Mouse (Mus musculus) midbrain, postnatal 0 days (tissue): ENCODE data around the gene B3glct. TPM values are rescaled to one million over a fixed set of nuclear protein-coding genes. Genes with fewer than 3 reads are reported as not detected.

Experiments
- ATAC-seq: fragments of 200-750 bp; cut with Nextera tagmentation; 2 replicates; pipeline ENCODE4 v1.8.0; 2017; ENCODE audit warnings: moderate number of reproducible peaks, mild to moderate bottlenecking, moderate TSS enrichment, moderate library complexity; ENCODE audit not compliant: low FRiP score
- DNase-seq: peaks from one replicate; pipeline ENCODE4 v3.0.0-alpha.2; 2015; ENCODE audit warnings: low spot score
- H3K27ac ChIP-seq: fragments of 300-500 bp; sonication (generic); 2 replicates; pipeline ENCODE4 v1.5.1; 2014; ENCODE audit warnings: low read depth, mild to moderate bottlenecking, low read length, mixed read lengths
- H3K27me3 ChIP-seq: fragments of 300-500 bp; sonication (generic); 2 replicates; pipeline ENCODE4 v1.6.1; 2014; ENCODE audit warnings: low read length, control low read depth, mixed read lengths; ENCODE audit not compliant: insufficient read depth
- H3K36me3 ChIP-seq: fragments of 300-500 bp; sonication (generic); 2 replicates; pipeline ENCODE4 v1.6.1; 2014; ENCODE audit warnings: low read length, control low read depth, mixed read lengths; ENCODE audit not compliant: insufficient read depth
- H3K4me1 ChIP-seq: fragments of 300-500 bp; sonication (generic); 2 replicates; pipeline ENCODE4 v1.6.1; 2014; ENCODE audit warnings: mild to moderate bottlenecking, control low read depth, antibody characterized with exemption, low read length, mixed read lengths; ENCODE audit not compliant: insufficient read depth
- H3K4me2 ChIP-seq: fragments of 300-500 bp; sonication (generic); 2 replicates; pipeline ENCODE4 v1.6.1; 2014; ENCODE audit warnings: low read depth, mild to moderate bottlenecking, low read length, mixed read lengths; ENCODE audit not compliant: poor library complexity, severe bottlenecking
- H3K4me3 ChIP-seq: fragments of 300-500 bp; sonication (generic); 2 replicates; pipeline ENCODE4 v1.5.1; 2014; ENCODE audit warnings: low read depth, mild to moderate bottlenecking, low read length, moderate library complexity
- H3K9ac ChIP-seq: fragments of 300-500 bp; sonication (generic); replicated peaks from 2 replicates; pipeline ENCODE4 v1.6.1; 2014; ENCODE audit warnings: mild to moderate bottlenecking, low read length, moderate library complexity, mixed read lengths; ENCODE audit not compliant: poor library complexity, severe bottlenecking
- H3K9me3 ChIP-seq: fragments of 300-500 bp; sonication (generic); 2 replicates; pipeline ENCODE4 v1.6.1; 2016; ENCODE audit warnings: low read length, control low read depth
- CTCF ChIP-seq: IDR thresholded peaks from 2 replicates; pipeline ENCODE4 v1.5.1; 2016; ENCODE audit warnings: antibody characterized with exemption, mild to moderate bottlenecking
- WGBS: fragments of 180-500 bp; shearing (Covaris S2); extraction: QIAGEN DNeasy Blood & Tissue Kit; methylation state at CpG from one replicate; pipeline ENCODE4 v1.1.7; 2014; 5-methylcytosine and 5-hydroxymethylcytosine counted together
- polyA plus RNA-seq: library from polyadenylated mRNA; unstranded; fragments of >200 nt; fragmentation: Nextera tagmentation; extraction: Ambion mirVana; gene quantifications from 2 replicates; pipeline ENCODE4 v1.2.1, GENCODE M21; 2015
- total RNA-seq: library from RNA; depleted of rRNA; stranded (reverse); fragments of >200 nt; gene quantifications from 2 replicates; pipeline ENCODE4 v1.2.3, GENCODE M21; 2014

The B3glct gene
- total and polyA plus RNA-seq, 2 experiments from 2014 or later, result 18.1 to 25.6 TPM

GRCm38 (mm10) chr5:149715571-149716328 is 37.7 kb downstream of the B3glct start:
- H3K27ac ChIP-seq, result peak overlapping the region; percentile 33; the same call in 1 of the 2 replicates
- ATAC-seq, result no peak
- TF ChIP-seq CTCF, result no peak
- no peaks in the 10 kb centered on the region for H3K27me3 ChIP-seq
- peak; percentile 12 for DNase-seq
- WGBS, result 37% methylated on average over 15 of the region's 15 CpGs
- no peaks in the 10 kb centered on the region; the same call in 1 of the 2 replicates for H3K4me1 ChIP-seq
- H3K4me2 ChIP-seq, result no peak overlapping the region; the same call in 1 of the 2 replicates
- H3K36me3 ChIP-seq, result no peaks in the 10 kb centered on the region
- H3K4me3 ChIP-seq, result no peak overlapping the region
- H3K9me3 ChIP-seq, result no peaks in the 10 kb centered on the region
- H3K9ac ChIP-seq, result no peak overlapping the region

GRCm38 (mm10) chr5:149716329-149716690 is 38.3 kb downstream of the B3glct start:
- no peaks in the 10 kb centered on the region for H3K9me3 ChIP-seq
- H3K27ac ChIP-seq, result no peak overlapping the region
- no peaks in the 10 kb centered on the region for H3K27me3 ChIP-seq
- no peak for DNase-seq
- H3K4me3 ChIP-seq, result no peak overlapping the region
- no peak for ATAC-seq
- no peaks in the 10 kb centered on the region for H3K36me3 ChIP-seq
- no peak for TF ChIP-seq CTCF
- WGBS, result 61% methylated on average over 3 of the region's 3 CpGs
- no peak overlapping the region for H3K4me2 ChIP-seq
- H3K4me1 ChIP-seq, result no peaks in the 10 kb centered on the region; the same call in 1 of the 2 replicates
- H3K9ac ChIP-seq, result no peak overlapping the region

- Histone ChIP-seq H3K4me3 (no peak overlapping the region), H3K9ac (no peak overlapping the region), H3K27me3 (no peaks in the 10 kb centered on the region), H3K4me1 (no peaks in the 10 kb centered on the region), H3K36me3 (no peaks in the 10 kb centered on the region), H3K27ac (no peak overlapping the region), H3K9me3 (no peaks in the 10 kb centered on the region), H3K4me2 (no peak overlapping the region)
- WGBS, result 93% methylated on average over 8 of the region's 8 CpGs
- ATAC-seq, result no peak
- DNase-seq, result no peak
- no peak; the same call in 1 of the 2 replicates for TF ChIP-seq CTCF
Observed at GRCm38 (mm10) chr5:149731776-149732175, 53.7 kb downstream of the B3glct start.

- WGBS, result 95% methylated on average over 1 of the region's 1 CpGs
- Histone ChIP-seq H3K4me3 (no peak overlapping the region), H3K9ac (no peak overlapping the region), H3K36me3 (0 out of 2 replicates have a peak, but pooled peaks cover 4% of the 10 kb centered on the region), H3K4me1 (no peaks in the 10 kb centered on the region), H3K9me3 (no peaks in the 10 kb centered on the region), H3K27ac (no peak overlapping the region), H3K27me3 (no peaks in the 10 kb centered on the region), H3K4me2 (no peak overlapping the region)
- ATAC-seq, result peak; percentile 47; the same call in 1 of the 2 replicates
- DNase-seq, result no peak
- TF ChIP-seq CTCF, result no peak
Observed at GRCm38 (mm10) chr5:149737210-149737609, 59.2 kb downstream of the B3glct start.

GRCm38 (mm10) chr5:149740145-149740544 is 62.1 kb downstream of the B3glct start:
- ATAC-seq (no peak), DNase-seq (no peak)
- Histone ChIP-seq H3K9ac (no peak overlapping the region), H3K36me3 (0 out of 2 replicates have a peak, but pooled peaks cover 4% of the 10 kb centered on the region), H3K9me3 (no peaks in the 10 kb centered on the region), H3K27ac (no peak overlapping the region), H3K27me3 (no peaks in the 10 kb centered on the region), H3K4me1 (no peaks in the 10 kb centered on the region), H3K4me3 (no peak overlapping the region), H3K4me2 (no peak overlapping the region)
- no peak for TF ChIP-seq CTCF
- WGBS, result 94% methylated on average over 7 of the region's 7 CpGs

- DNase-seq, result no peak
- H3K27me3 ChIP-seq, result no peaks in the 10 kb centered on the region
Observed at GRCm38 (mm10) chr5:149740703-149741102, 62.7 kb downstream of the B3glct start.

More at GRCm38 (mm10) chr5:149740703-149741102, 62.7 kb downstream of the B3glct start:
- H3K27ac ChIP-seq, result no peak overlapping the region
- H3K4me2 ChIP-seq, result no peak overlapping the region
- no peak overlapping the region for H3K9ac ChIP-seq
- H3K36me3 ChIP-seq, result 0 out of 2 replicates have a peak, but pooled peaks cover 4% of the 10 kb centered on the region
- peak; percentile 46 for TF ChIP-seq CTCF
- no peak for ATAC-seq
- H3K9me3 ChIP-seq, result no peaks in the 10 kb centered on the region
- H3K4me3 ChIP-seq, result no peak overlapping the region
- no peaks in the 10 kb centered on the region for H3K4me1 ChIP-seq
- WGBS, result 88% methylated on average over 3 of the region's 3 CpGs
